Mouse (Mus musculus): ENCODE measurements at regions not wholly inside any gene's neighbourhood (a gene's known extent, or its start where the extent isn't known, plus 50 kb on each side); places are given as distances from the start of the nearest gene placed in this dataset.

DNA sequence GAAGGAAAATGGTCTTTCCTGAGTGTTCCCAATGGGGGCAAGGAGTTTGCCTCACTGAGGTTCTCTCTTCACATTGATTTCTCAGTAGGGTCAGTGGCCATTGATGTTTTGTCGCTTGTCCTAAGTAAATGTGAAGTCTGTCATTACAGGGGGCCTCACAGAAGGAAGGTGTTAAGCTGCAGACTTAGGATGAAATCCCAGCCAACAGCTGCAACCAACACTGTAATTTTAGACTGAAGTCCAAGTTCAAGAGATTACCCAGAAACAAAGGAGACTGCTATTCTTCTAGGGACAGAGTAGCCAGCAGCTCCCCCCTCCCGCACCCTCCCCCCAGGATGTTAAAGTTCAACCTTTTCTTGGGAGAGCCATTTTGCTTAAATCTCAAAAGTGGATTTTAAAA lies 176.0 kb downstream of the Tmsb4x start:
- no peak for DNase-seq
- Histone ChIP-seq H3K27ac (replicated peaks; ENCODE audit: low read depth, low read length) (no peak overlapping the region), H3K36me3 (ENCODE audit: control insufficient read depth, insufficient read depth, low read length) (no peaks in the 10 kb centered on the region), H3K4me2 (ENCODE audit: low read length) (no peak overlapping the region), H3K4me1 (ENCODE audit: control insufficient read depth, insufficient read depth, low read length) (no peaks in the 10 kb centered on the region), H3K27me3 (ENCODE audit: control insufficient read depth, insufficient read depth, low read length) (peaks cover 4% of the 10 kb centered on the region; the same call in 1 of the 2 replicates), H3K9me3 (ENCODE audit: control insufficient read depth, low read length) (no peaks in the 10 kb centered on the region), H3K4me3 (replicated peaks; ENCODE audit: low read depth, low read length) (no peak overlapping the region), H3K9ac (replicated peaks; ENCODE audit: low read length) (no peak overlapping the region)
- WGBS = 93% methylated on average over 2 of the region's 2 CpGs
- no peak for ATAC-seq (ENCODE audit: low FRiP score, low TSS enrichment)

DNA sequence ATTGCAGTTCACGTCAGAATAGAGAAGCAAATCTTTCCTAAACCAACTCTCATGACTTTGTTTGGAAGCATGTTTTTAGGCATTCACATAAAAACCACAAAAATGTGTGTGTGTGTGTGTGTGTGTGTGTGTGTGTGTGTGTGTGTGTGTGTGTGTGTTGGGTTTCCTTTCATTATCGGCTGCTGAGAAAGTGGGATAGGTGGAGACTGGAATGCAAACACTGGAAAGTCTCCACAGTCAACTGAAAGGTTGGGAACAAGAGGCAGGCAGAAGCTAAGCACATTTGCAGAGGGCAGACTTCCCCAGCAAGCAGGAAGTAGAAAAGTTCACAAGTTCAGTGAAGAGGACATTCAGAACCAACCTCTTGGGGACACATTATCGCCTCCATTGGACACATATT lies 176.5 kb downstream of the Tmsb4x start:
- no peak overlapping the region for H3K9ac ChIP-seq (replicated peaks; ENCODE audit: low read length)

GRCm38 (mm10) chrX:167031543-167031942 lies 177.6 kb downstream of the Tmsb4x start:
- 91% methylated on average over 2 of the region's 2 CpGs for WGBS
- Histone ChIP-seq H3K27ac (replicated peaks; ENCODE audit: low read depth, low read length) (no peak overlapping the region), H3K9ac (replicated peaks; ENCODE audit: low read length) (no peak overlapping the region), H3K9me3 (ENCODE audit: control insufficient read depth, low read length) (no peaks in the 10 kb centered on the region), H3K4me2 (ENCODE audit: low read length) (no peak overlapping the region), H3K27me3 (ENCODE audit: control insufficient read depth, insufficient read depth, low read length) (peaks cover 4% of the 10 kb centered on the region; the same call in 1 of the 2 replicates), H3K4me1 (ENCODE audit: control insufficient read depth, insufficient read depth, low read length) (no peaks in the 10 kb centered on the region), H3K4me3 (replicated peaks; ENCODE audit: low read depth, low read length) (no peak overlapping the region), H3K36me3 (ENCODE audit: control insufficient read depth, insufficient read depth, low read length) (no peaks in the 10 kb centered on the region)
- DNase-seq = no peak
- ATAC-seq (ENCODE audit: low FRiP score, low TSS enrichment) = no peak

More for the DNA sequence above, 176.5 kb downstream of the Tmsb4x start:
- H3K4me2 ChIP-seq (ENCODE audit: low read length) = no peak overlapping the region
- no peaks in the 10 kb centered on the region for H3K36me3 ChIP-seq (ENCODE audit: control insufficient read depth, insufficient read depth, low read length)
- DNase-seq = no peak
- no peak overlapping the region for H3K4me3 ChIP-seq (replicated peaks; ENCODE audit: low read depth, low read length)
- WGBS = 68% methylated on average over 3 of the region's 3 CpGs
- no peaks in the 10 kb centered on the region for H3K9me3 ChIP-seq (ENCODE audit: control insufficient read depth, low read length)
- peaks cover 4% of the 10 kb centered on the region; the same call in 1 of the 2 replicates for H3K27me3 ChIP-seq (ENCODE audit: control insufficient read depth, insufficient read depth, low read length)
- no peak overlapping the region for H3K27ac ChIP-seq (replicated peaks; ENCODE audit: low read depth, low read length)
- no peak for ATAC-seq (ENCODE audit: low FRiP score, low TSS enrichment)
- no peaks in the 10 kb centered on the region for H3K4me1 ChIP-seq (ENCODE audit: control insufficient read depth, insufficient read depth, low read length)

- ATAC-seq (ENCODE audit: low FRiP score, low TSS enrichment) (no peak), DNase-seq (no peak)
- H3K27me3 ChIP-seq (ENCODE audit: control insufficient read depth, insufficient read depth, low read length) = peaks cover 3% of the 10 kb centered on the region; the same call in 1 of the 2 replicates
- H3K36me3 ChIP-seq (ENCODE audit: control insufficient read depth, insufficient read depth, low read length) = no peaks in the 10 kb centered on the region
- no peak overlapping the region for H3K9ac ChIP-seq (replicated peaks; ENCODE audit: low read length)
- H3K4me3 ChIP-seq (replicated peaks; ENCODE audit: low read depth, low read length) = no peak overlapping the region
- H3K4me1 ChIP-seq (ENCODE audit: control insufficient read depth, insufficient read depth, low read length) = no peaks in the 10 kb centered on the region
- WGBS = 56% methylated on average over 2 of the region's 2 CpGs
- H3K9me3 ChIP-seq (ENCODE audit: control insufficient read depth, low read length) = no peaks in the 10 kb centered on the region
- H3K27ac ChIP-seq (replicated peaks; ENCODE audit: low read depth, low read length) = no peak overlapping the region
- no peak overlapping the region for H3K4me2 ChIP-seq (ENCODE audit: low read length)
These were observed 193.5 kb downstream of the Tmsb4x start for GRCm38 (mm10) chrX:167015602-167016001.

DNA sequence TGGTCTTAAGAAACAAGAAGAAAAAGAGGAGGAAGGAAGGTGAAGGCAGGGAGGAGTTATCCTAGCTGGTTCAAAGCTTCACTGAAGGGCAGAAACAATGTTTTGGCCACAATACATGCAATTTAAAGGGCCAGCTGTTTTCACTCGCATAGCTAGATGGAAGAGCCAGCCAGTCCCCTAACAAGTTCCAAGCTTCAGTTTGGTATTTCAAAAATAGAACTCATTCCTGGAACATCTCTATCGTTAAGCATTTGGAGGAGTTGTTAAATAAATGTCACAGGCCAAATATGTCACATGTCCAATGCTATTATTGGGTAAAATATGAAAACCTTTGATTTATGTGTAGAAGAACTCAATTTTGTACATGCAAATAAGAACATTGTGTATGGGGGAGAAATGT lies 194.8 kb downstream of the Tmsb4x start:
- Histone ChIP-seq H3K36me3 (ENCODE audit: control insufficient read depth, insufficient read depth, low read length) (no peaks in the 10 kb centered on the region), H3K9me3 (ENCODE audit: control insufficient read depth, low read length) (no peaks in the 10 kb centered on the region), H3K27ac (replicated peaks; ENCODE audit: low read depth, low read length) (no peak overlapping the region), H3K27me3 (ENCODE audit: control insufficient read depth, insufficient read depth, low read length) (peaks cover 3% of the 10 kb centered on the region; the same call in 1 of the 2 replicates), H3K4me3 (replicated peaks; ENCODE audit: low read depth, low read length) (no peak overlapping the region), H3K4me2 (ENCODE audit: low read length) (no peak overlapping the region), H3K9ac (replicated peaks; ENCODE audit: low read length) (no peak overlapping the region), H3K4me1 (ENCODE audit: control insufficient read depth, insufficient read depth, low read length) (no peaks in the 10 kb centered on the region)
- ATAC-seq (ENCODE audit: low FRiP score, low TSS enrichment) = no peak
- DNase-seq = no peak
- 70% methylated on average over 2 of the region's 2 CpGs for WGBS

- no peak overlapping the region for H3K9ac ChIP-seq (replicated peaks; ENCODE audit: low read length)
- no peak overlapping the region for H3K27ac ChIP-seq (replicated peaks; ENCODE audit: low read depth, low read length)
- H3K27me3 ChIP-seq (ENCODE audit: control insufficient read depth, insufficient read depth, low read length) = peaks cover 3% of the 10 kb centered on the region; the same call in 1 of the 2 replicates
- no peaks in the 10 kb centered on the region for H3K36me3 ChIP-seq (ENCODE audit: control insufficient read depth, insufficient read depth, low read length)
- H3K4me3 ChIP-seq (replicated peaks; ENCODE audit: low read depth, low read length) = no peak overlapping the region
- ATAC-seq (ENCODE audit: low FRiP score, low TSS enrichment) = no peak
- no peak overlapping the region for H3K4me2 ChIP-seq (ENCODE audit: low read length)
- 82% methylated on average over 4 of the region's 4 CpGs for WGBS
- DNase-seq = no peak
- H3K9me3 ChIP-seq (ENCODE audit: control insufficient read depth, low read length) = no peaks in the 10 kb centered on the region
- H3K4me1 ChIP-seq (ENCODE audit: control insufficient read depth, insufficient read depth, low read length) = no peaks in the 10 kb centered on the region
These were observed 196.2 kb downstream of the Tmsb4x start for GRCm38 (mm10) chrX:167012891-167013290.

GRCm38 (mm10) chrX:167011977-167012542 lies 197.1 kb downstream of the Tmsb4x start:
- 0 out of 2 replicates have a peak, but pooled peaks cover 3% of the 10 kb centered on the region for H3K27me3 ChIP-seq (ENCODE audit: control insufficient read depth, insufficient read depth, low read length)
- 58% methylated on average over 1 of the region's 1 CpGs for WGBS
- no peaks in the 10 kb centered on the region for H3K9me3 ChIP-seq (ENCODE audit: control insufficient read depth, low read length)
- no peaks in the 10 kb centered on the region for H3K4me1 ChIP-seq (ENCODE audit: control insufficient read depth, insufficient read depth, low read length)
- H3K4me2 ChIP-seq (ENCODE audit: low read length) = no peak overlapping the region
- H3K36me3 ChIP-seq (ENCODE audit: control insufficient read depth, insufficient read depth, low read length) = no peaks in the 10 kb centered on the region
- DNase-seq (no peak), ATAC-seq (ENCODE audit: low FRiP score, low TSS enrichment) (no peak)
- H3K4me3 ChIP-seq (replicated peaks; ENCODE audit: low read depth, low read length) = no peak overlapping the region
- H3K9ac ChIP-seq (replicated peaks; ENCODE audit: low read length) = no peak overlapping the region
- no peak overlapping the region for H3K27ac ChIP-seq (replicated peaks; ENCODE audit: low read depth, low read length)

DNA sequence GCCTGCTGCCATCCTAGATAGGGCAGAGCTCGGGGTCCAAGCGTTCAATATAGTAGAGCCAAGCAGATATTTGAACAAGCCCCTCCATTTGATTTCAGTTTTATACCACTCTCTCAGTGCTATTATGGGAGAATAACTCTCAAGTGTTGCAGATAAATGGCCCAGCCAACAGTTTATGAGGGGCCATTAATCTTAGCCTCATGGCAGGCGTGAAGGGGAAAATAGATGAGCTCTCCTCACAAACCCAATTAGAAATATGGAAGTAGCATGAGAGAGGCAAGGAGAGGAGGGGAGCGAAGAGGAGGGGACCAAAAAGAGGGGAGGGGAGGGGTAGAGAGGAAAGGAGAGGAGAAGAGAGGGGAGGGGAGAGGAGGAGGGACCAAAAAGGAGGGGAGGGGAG lies 213.3 kb downstream of the Tmsb4x start:
- no peak overlapping the region for H3K4me3 ChIP-seq (replicated peaks; ENCODE audit: low read depth, low read length)
- H3K9me3 ChIP-seq (ENCODE audit: control insufficient read depth, low read length) = no peaks in the 10 kb centered on the region
- WGBS = 82% methylated on average over 4 of the region's 4 CpGs
- DNase-seq (no peak), ATAC-seq (ENCODE audit: low FRiP score, low TSS enrichment) (no peak)
- no peaks in the 10 kb centered on the region for H3K27me3 ChIP-seq (ENCODE audit: control insufficient read depth, insufficient read depth, low read length)
- H3K36me3 ChIP-seq (ENCODE audit: control insufficient read depth, insufficient read depth, low read length) = no peaks in the 10 kb centered on the region
- no peaks in the 10 kb centered on the region for H3K4me1 ChIP-seq (ENCODE audit: control insufficient read depth, insufficient read depth, low read length)
- H3K4me2 ChIP-seq (ENCODE audit: low read length) = no peak overlapping the region
- H3K27ac ChIP-seq (replicated peaks; ENCODE audit: low read depth, low read length) = no peak overlapping the region
- H3K9ac ChIP-seq (replicated peaks; ENCODE audit: low read length) = no peak overlapping the region

GRCm38 (mm10) chrX:166981003-166981402 lies 228.1 kb downstream of the Tmsb4x start:
- no peaks in the 10 kb centered on the region for H3K4me1 ChIP-seq (ENCODE audit: control insufficient read depth, insufficient read depth, low read length)
- WGBS = 89% methylated on average over 6 of the region's 6 CpGs
- H3K27ac ChIP-seq (replicated peaks; ENCODE audit: low read depth, low read length) = no peak overlapping the region
- no peak for DNase-seq
- H3K27me3 ChIP-seq (ENCODE audit: control insufficient read depth, insufficient read depth, low read length) = no peaks in the 10 kb centered on the region; the same call in 1 of the 2 replicates
- H3K36me3 ChIP-seq (ENCODE audit: control insufficient read depth, insufficient read depth, low read length) = no peaks in the 10 kb centered on the region
- no peak overlapping the region for H3K9ac ChIP-seq (replicated peaks; ENCODE audit: low read length)
- no peak overlapping the region for H3K4me2 ChIP-seq (ENCODE audit: low read length)
- no peak for ATAC-seq (ENCODE audit: low FRiP score, low TSS enrichment)
- H3K4me3 ChIP-seq (replicated peaks; ENCODE audit: low read depth, low read length) = no peak overlapping the region
- H3K9me3 ChIP-seq (ENCODE audit: control insufficient read depth, low read length) = no peaks in the 10 kb centered on the region
